Mouse (Mus musculus): Measurements from ENCODE around the gene Tm9sf3. TPM values are rescaled to one million over a fixed set of nuclear protein-coding genes. Genes with fewer than 3 reads are reported as not detected.

The Tm9sf3 gene
- polyA plus RNA-seq, 1 experiment: 269 TPM

DNA sequence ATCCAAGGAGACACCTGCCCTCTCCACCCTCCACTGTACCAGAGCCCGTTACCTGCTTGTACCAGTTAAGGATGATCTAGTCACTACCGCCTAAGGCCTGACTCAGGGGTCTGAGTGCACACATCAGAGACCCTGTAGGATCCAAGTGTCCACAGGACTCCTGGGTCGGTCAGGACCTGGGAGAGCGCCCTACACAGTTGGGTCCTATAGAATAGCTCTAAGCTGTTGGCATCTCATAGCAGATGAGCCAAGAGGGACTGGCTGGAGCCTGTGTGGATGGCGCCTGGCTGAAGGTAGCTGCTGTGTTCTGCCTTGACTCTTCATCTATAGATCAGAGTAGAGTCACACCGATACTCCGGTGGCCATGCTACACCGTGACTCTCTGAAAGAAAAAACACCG is 72.1 kb downstream of the Tm9sf3 start:
- no peak for TF ChIP-seq POLR2A (IDR thresholded peaks at IDR 0.05; ENCODE audit: low read depth, low read length)
- no peak for TF ChIP-seq CTCF (IDR thresholded peaks at IDR 0.05; ENCODE audit: borderline replicate concordance, insufficient read depth, low read length)
- no peak overlapping the region for H3K27ac ChIP-seq (ENCODE audit: insufficient read depth, low read length)
- no peak overlapping the region for H3K4me3 ChIP-seq (ENCODE audit: insufficient read depth, low read length)
- H3K4me1 ChIP-seq (ENCODE audit: control insufficient read depth, insufficient read depth, low read length): no peaks in the 10 kb centered on the region

DNA sequence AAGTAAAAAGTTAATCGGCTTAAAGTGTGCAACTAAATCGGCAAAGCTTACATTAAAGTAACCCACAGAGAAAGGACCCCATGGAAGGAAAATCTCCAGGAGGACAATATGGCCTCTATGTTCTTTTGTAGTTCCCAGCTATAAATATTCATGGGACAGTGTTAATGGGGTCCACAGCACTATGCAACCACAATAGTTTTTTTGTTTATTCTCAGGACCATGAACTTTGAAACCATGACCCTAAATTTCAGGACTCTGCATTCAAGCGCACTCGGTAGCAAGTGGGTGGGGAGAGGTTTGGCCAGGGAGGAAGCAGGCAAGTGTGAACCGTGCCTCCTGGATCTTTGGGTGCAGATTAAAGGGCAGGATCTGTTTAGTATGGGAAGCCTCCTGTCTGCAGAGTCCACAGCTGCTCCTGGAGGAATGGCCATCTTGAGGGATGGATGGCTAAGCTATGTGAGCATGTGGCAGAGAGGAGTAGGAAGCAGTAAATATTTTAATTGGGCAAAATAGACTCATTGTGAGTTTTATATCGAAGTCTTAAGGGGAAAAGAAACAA is 72.8 kb downstream of the Tm9sf3 start:
- H3K27ac ChIP-seq (ENCODE audit: insufficient read depth, low read length): no peak overlapping the region
- H3K4me1 ChIP-seq (ENCODE audit: control insufficient read depth, insufficient read depth, low read length): no peaks in the 10 kb centered on the region
- H3K4me3 ChIP-seq (ENCODE audit: insufficient read depth, low read length): no peak overlapping the region
- TF ChIP-seq CTCF (IDR thresholded peaks at IDR 0.05; ENCODE audit: borderline replicate concordance, insufficient read depth, low read length) (no peak), POLR2A (IDR thresholded peaks at IDR 0.05; ENCODE audit: low read depth, low read length) (no peak)

DNA sequence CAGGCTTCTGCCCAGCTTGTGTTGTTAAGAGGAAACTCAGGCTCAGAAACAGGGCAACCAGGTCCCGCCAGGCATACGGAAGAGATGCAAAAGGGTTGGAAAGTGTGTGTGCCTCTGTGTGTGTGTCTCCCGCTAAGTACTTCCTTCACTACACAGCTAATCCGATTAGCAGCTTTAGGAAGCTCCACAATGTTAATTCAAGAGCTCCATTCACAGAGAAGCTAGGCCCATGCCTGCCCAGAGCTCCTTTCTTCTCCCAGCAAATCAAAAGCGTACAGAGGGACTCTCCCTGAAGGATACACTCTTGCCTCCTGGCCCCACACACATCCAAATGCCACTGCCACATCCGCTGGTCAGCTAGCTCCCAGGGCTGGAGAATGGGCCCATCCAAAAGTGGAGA is 86.5 kb downstream of the Tm9sf3 start:
- Histone ChIP-seq H3K27ac (ENCODE audit: insufficient read depth, low read length) (no peak overlapping the region), H3K4me3 (ENCODE audit: insufficient read depth, low read length) (no peak overlapping the region), H3K4me1 (ENCODE audit: control insufficient read depth, insufficient read depth, low read length) (no peaks in the 10 kb centered on the region)
- TF ChIP-seq CTCF (IDR thresholded peaks at IDR 0.05; ENCODE audit: borderline replicate concordance, insufficient read depth, low read length) (no peak), POLR2A (IDR thresholded peaks at IDR 0.05; ENCODE audit: low read depth, low read length) (no peak)

DNA sequence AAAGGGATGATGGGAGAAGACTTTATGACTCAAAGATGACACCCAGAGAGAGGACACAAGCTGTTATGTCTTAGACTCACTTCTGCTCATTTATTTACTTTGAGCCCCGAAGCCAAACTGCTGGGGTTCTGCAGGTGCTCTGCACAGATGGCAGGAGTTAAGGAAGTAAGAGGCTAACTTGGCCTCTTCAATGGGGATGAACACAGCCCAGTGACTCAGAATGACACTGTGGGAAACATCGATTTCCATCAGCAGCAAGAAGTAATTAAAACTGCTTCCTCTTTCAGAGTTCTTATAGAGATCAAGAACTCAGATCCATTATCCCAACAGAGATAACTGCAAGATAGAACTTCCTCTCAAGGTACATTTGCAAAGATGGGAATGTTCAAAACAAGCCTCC is 86.9 kb downstream of the Tm9sf3 start:
- TF ChIP-seq POLR2A (IDR thresholded peaks at IDR 0.05; ENCODE audit: low read depth, low read length): no peak
- no peak for TF ChIP-seq CTCF (IDR thresholded peaks at IDR 0.05; ENCODE audit: borderline replicate concordance, insufficient read depth, low read length)
- Histone ChIP-seq H3K27ac (ENCODE audit: insufficient read depth, low read length) (no peak overlapping the region), H3K4me3 (ENCODE audit: insufficient read depth, low read length) (no peak overlapping the region)

DNA sequence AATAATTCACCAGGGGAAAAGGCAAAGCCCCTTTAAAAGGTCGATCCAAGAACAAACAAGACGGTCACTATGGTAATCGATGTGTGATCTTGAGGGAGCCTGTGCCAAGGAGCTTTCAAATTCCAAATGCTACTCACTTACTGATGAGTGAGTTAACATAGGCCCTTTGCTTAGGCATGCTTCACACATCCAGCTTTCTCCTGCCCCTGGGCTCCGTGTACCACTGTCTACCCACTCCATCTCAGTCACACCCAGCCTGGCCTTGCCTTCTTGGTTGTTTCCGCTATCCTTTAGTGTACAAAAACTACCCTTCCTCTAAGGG is 97.9 kb downstream of the Tm9sf3 start:
- no peak overlapping the region for H3K4me3 ChIP-seq (ENCODE audit: insufficient read depth, low read length)
- H3K4me1 ChIP-seq (ENCODE audit: control insufficient read depth, insufficient read depth, low read length): no peaks in the 10 kb centered on the region
- no peak overlapping the region for H3K27ac ChIP-seq (ENCODE audit: insufficient read depth, low read length)
- TF ChIP-seq POLR2A (IDR thresholded peaks at IDR 0.05; ENCODE audit: low read depth, low read length): no peak
- TF ChIP-seq CTCF (IDR thresholded peaks at IDR 0.05; ENCODE audit: borderline replicate concordance, insufficient read depth, low read length): no peak

More for the DNA sequence above, 86.9 kb downstream of the Tm9sf3 start:
- H3K4me1 ChIP-seq (ENCODE audit: control insufficient read depth, insufficient read depth, low read length): no peaks in the 10 kb centered on the region

- Histone ChIP-seq H3K27ac (ENCODE audit: insufficient read depth, low read length) (no peak overlapping the region), H3K4me3 (ENCODE audit: insufficient read depth, low read length) (no peak overlapping the region), H3K4me1 (ENCODE audit: control insufficient read depth, insufficient read depth, low read length) (no peaks in the 10 kb centered on the region)
- TF ChIP-seq POLR2A (IDR thresholded peaks at IDR 0.05; ENCODE audit: low read depth, low read length) (no peak), CTCF (IDR thresholded peaks at IDR 0.05; ENCODE audit: borderline replicate concordance, insufficient read depth, low read length) (no peak)
Measured at GRCm38 (mm10) chr19:41165144-41165913, 98.5 kb downstream of the Tm9sf3 start.

DNA sequence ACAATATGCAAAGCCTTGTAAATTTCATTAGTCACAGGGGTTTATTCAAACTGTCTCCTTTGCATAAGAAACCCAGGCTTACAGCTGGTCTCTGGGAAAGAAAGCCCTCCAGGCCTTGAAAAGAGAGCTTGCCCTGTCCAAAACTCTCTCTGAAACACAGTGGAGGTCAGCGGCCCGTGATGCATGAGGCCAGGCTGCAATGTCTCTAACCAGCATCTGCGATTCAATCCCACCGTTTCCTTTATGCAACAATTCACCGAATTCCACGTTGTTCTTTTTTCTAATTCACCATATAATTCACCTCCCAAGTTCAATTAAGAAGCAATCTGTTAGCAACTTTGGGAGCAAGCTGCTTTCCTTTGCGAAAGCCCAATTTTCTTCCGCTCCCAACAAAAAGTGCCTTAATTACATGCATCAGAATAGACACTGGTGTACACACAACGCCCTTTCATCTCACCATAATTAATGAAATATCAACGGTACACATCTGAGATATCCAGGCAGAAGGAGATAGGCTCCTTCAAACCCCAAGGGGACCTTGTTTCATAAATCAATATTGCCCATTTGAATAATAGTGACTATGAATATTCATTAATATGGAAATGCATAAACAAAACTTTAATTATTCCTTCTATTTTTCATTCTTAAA is 99.2 kb downstream of the Tm9sf3 start:
- Histone ChIP-seq H3K27ac (ENCODE audit: insufficient read depth, low read length) (no peak overlapping the region), H3K4me1 (ENCODE audit: control insufficient read depth, insufficient read depth, low read length) (no peaks in the 10 kb centered on the region), H3K4me3 (ENCODE audit: insufficient read depth, low read length) (no peak overlapping the region)
- TF ChIP-seq CTCF (IDR thresholded peaks at IDR 0.05; ENCODE audit: borderline replicate concordance, insufficient read depth, low read length): no peak

Other genes starting within 250 kb of the Tm9sf3 start
- gene Dntt, start 234.7 kb downstream of the Tm9sf3 start, polyA plus RNA-seq (2011; ENCODE audit: insufficient read length, low read depth, missing spikeins): not detected in 2 replicates
- not detected in 2 replicates for gene Opalin, start 186.9 kb downstream of the Tm9sf3 start, polyA plus RNA-seq (2011; ENCODE audit: insufficient read length, low read depth, missing spikeins)
- gene Tll2, start 57.2 kb downstream of the Tm9sf3 start, polyA plus RNA-seq (2011; ENCODE audit: insufficient read length, low read depth, missing spikeins): not detected in 2 replicates
- 0.91 TPM in 1 of 2 replicates, not detected in the other for gene Pik3ap1, start 121.1 kb upstream of the Tm9sf3 start, polyA plus RNA-seq (2011; ENCODE audit: insufficient read length, low read depth, missing spikeins)
- 8.0 and 8.4 TPM in 2 replicates for gene Lcor, start 218.6 kb upstream of the Tm9sf3 start, polyA plus RNA-seq (2011; ENCODE audit: insufficient read length, low read depth, missing spikeins)